Mouse (Mus musculus) cortical plate, adult 2 months (tissue): ENCODE data around the gene Plxnb2.

Experiments
- CTCF ChIP-seq: fragments of 200-500 bp; IDR thresholded peaks from 2 replicates; pipeline ENCODE4 v1.5.1; 2011; ENCODE audit warnings: mild to moderate bottlenecking, control low read depth, low read length; ENCODE audit not compliant: insufficient read depth; ENCODE audit errors: extremely low read depth
- POLR2A ChIP-seq: fragments of 200-500 bp; IDR thresholded peaks from 2 replicates; pipeline ENCODE4 v1.6.1; 2011; ENCODE audit warnings: mild to moderate bottlenecking, low read length, control low read depth; ENCODE audit not compliant: insufficient read depth; ENCODE audit errors: extremely low read depth

- TF ChIP-seq CTCF (no peak), POLR2A (no peak)
These were observed 477 bp downstream of the Plxnb2 start for GRCm38 (mm10) chr15:89180081-89180541.
